Mouse (Mus musculus) heart, adult 8-10 months (tissue): ENCODE data around the gene M6pr. TPM values are rescaled to one million over a fixed set of nuclear protein-coding genes. Genes with fewer than 3 reads are reported as not detected.

ENCODE experiments used
- DNase-seq: peaks from one replicate; pipeline ENCODE4 v3.0.0; 2022; ENCODE audit warnings: low spot score
- total RNA-seq, 4 experiments: library from RNA; stranded (reverse); gene quantifications; 2 replicates each; pipeline ENCODE4 v1.2.4; 2022

M6pr gene
- total RNA-seq: 10 to 100 TPM; 43.1 to 44.9 (median 44.1) TPM

DNA sequence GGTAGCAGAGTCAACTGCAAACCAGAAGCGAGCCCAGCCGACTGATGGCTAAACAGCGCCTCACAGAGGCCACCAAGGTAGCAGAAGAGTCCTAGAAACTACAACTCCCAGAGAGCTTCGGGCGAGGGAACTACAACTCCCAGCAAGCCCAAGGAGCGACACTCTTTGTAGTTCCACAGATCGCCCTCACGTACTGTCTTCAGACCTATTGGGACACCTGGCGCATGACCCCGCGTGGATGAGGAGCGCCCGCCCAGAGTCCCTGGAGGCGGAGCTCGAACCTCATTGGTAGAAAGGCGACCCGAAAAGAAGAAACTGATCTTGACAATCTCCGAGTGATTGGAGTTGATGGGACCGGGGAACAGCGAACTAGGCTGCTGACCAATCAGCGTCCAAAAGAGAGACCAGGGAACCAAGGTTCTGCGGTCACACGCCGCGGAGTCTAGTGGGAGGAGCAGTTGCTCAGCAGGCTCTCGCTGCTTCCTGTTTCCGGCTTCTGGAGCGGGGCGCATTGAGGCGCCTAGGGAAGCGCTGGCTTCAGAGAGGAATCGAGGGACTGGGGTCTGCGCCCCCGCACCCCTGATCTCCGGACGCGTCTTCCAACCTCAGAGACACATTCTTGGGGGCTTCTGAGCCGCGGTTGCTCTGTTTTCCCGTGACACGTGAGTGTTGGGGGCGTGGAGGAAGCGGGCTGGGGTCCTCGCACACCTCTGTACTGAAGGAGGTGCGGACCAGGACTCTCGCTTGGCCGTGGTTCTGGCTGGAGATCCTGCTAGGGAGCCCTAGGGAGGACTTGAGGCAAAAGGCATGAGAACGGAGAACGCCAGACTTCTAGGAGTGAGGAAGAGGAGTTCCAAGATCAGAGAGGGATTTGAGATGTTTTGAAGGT lies at the start of gene M6pr:
TSS of gene M6pr (plus strand) at position 216 of the 889 bp plus-strand sequence.
- DNase-seq: peak; percentile 97

DNA sequence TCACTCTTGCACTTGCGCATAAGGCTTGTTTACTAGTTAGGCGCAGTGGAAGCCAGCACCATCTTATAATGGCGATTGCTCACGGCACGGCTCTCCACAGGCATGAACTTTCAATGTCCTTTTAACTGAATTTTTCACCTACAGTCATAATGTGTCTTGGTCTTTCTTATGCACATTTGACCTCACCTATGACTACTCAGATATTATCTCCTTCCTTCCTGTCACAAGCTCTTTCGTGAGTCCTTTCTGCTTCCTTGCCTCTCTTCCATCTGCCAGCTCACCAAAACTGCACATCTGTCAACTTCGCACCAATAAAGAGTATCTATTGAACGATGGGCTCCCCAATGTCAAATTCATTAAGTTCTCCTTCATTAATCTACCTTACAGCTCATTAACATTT lies 46.0 kb upstream of the M6pr start:
- no peak for DNase-seq

DNA sequence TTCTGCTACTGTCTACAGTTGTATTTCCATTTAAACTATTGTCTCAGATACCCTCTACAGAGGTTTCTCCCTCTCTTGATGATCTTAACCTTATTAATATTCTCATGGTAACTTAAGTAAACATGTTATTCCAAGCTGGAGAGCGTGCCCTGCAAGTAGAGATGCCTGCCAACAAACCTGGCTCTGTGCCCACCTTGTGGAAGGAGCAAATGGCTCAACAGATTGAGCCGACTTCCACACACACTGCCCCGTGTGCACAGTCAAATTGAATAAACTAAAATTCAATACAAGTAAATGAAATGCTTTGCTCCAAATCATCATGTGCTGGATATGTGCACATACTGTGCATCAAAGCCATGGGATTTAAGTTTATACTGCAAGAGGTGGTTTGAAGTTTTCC lies 40.0 kb upstream of the M6pr start:
- DNase-seq: peak; percentile 16

DNA sequence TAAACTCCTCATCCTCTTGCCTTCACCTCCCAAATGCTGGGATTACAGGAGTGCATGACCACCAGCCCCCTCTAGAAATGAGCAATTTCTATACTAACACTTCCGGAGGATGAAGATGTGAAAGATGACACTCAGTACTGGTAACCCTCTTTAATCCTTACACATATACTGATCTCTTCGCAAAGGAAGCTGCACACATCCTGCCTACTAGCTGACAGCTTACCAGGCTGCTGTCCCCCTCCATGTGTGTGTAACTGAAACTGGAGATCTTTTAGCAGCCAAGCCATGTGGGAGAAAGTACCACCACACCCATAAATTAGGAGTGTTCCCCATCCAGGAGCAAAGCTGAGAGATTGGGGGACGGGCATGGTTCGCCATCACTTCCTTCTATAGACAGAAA lies 39.4 kb upstream of the M6pr start:
- DNase-seq: no peak

DNA sequence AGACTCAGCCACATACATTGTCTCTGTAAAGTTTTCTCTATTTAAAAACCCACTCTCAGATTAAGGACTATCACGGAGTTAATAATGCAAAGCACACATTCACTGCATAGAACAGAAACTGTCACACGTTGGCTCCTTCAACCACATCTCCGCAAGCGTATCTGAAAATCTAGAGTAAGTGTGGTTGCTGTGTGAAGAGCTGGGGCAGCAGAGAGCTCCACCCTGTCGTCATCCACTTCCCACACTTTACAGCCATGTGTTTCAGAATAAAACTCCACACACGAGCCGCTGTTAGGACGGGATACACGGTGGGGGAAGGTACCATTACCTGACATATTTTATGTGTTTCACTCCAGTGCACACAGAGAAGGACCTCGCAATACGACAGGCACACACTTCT lies 38.4 kb upstream of the M6pr start:
- no peak for DNase-seq

DNA sequence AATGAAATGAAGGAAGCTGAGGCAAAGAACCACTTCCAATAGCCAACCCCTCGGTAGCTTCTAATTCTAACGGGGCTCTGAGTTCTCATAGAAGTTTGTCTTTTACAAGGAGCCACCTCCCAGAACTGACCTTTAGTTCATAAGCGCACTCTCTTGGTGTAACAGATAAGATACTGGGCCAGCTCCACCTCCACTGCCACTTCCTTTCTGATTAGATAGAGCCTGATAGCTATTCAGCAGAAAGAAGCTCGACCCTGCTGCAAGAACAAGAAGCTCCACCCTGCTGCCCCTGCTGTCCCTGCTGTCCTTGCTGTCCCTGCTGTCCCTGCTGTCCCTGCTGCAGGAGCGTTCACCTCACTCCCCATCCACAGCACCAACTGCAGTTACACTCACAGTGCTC lies 34.0 kb upstream of the M6pr start:
- DNase-seq: no peak

DNA sequence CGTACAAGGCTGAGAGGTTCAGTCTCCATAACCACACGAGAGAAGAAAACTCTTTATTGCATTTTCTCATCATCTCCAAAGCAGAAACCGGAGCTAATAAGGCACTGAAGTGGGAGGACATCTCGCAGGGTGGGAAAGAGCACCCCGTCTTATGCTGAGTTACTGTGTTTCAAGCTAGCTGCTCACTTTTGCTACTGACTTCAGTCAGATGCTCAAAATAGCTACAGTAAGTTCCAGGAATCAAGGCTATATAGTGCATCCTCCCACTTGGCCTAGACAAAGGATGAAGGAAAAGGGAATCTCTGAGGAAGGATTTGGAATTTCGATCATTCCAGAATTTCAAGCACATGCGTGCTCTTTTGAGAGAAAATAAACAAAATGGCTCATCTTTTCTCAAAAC lies 32.0 kb upstream of the M6pr start:
- DNase-seq: no peak

DNA sequence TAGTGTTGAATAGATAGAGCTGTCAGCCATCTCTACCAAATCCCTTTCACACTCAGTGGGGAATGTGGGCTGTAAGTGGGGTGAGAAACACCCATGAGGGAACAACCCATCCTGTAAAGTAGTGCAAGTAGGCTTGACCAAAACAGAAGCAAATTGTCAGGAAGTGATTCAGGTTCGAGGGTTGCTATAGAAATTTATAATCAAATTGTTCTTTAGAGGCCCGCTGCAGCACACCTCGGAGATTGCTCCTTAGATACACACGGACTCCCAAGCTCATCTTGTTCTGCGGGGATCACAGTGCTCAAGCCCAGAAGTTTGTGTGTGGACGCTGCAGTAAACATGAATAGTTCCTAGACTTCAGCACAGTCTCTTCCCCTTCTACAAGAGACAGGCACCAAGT lies 25.7 kb upstream of the M6pr start, which contains the start of gene Klrg1:
TSS of gene Klrg1 (minus strand) at position 101 of the 400 bp plus-strand sequence.
- DNase-seq: no peak

DNA sequence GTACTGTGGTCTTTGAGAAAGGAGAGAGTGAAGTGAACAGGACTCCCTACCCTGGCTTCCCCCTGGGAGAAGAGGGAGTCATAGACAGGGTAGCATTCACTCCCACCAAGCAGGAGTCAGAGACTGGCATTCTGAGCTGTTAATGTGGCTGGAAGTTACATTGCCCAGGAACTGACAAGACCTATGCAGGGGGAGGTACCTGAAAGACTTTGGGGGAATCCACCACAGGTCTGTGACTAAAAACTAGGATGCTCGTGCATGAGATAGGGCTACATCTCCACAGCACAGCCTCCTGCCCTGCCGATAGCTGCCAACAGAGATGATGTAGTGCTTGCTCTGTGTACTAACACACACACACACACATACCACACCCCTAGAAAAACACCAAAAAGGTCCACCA lies 25.1 kb upstream of the M6pr start:
- no peak for DNase-seq

DNA sequence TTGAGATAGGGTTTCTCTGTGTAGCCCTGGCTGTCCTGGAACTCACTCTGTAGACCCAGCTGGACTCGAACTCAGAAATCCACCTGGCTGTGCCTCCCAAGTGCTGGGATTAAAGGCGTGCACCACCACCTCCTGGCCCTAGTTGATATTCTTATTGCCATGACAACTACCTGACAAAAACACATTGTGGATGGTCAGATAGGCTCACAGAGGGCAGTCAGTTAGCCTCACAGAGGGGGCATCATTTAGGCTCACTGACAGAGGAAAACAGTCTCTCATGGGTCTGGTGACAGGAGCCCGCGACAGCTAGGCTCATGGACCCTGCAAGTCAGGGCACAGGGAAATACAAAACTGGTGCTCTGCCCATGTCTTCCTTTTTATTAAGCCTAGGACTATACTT lies 24.2 kb upstream of the M6pr start:
- DNase-seq: no peak

DNA sequence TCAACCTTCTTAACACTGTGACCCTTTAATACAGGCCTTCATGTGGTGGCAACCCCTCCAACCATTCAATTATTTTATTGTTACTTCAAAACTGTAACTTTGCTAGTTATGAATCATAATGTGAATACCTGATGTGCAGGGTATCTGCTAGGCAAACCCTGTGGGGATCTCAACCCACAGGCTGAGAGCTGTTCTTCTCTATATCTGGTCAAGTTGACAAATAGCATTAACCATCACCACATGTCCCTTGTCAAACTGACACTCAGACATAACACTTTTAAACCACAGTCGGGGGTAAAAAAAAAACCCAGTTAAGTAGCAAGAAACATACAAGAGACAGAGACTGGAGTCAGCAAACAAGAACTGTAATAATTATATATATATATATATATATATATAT lies 23.7 kb upstream of the M6pr start:
- DNase-seq: no peak

DNA sequence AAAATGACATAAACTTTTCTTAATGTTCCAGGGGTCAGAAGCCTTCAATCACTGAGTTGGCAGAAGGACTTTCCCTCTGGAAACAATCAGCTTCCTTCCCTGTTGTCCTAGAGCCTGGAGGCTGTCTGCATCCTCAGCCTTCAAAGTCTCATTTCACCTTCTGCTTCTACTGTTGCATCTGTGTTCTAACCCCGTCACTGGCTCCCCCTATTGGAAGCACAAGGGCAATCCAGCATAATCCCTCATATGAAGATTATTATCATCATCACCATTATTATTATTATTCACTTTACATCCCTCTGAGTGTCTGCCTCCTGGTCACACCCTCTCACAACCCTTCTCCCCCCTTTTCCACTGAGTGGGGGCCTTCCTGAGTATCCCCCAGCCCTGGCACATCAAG lies 20.3 kb upstream of the M6pr start:
- DNase-seq: no peak

DNA sequence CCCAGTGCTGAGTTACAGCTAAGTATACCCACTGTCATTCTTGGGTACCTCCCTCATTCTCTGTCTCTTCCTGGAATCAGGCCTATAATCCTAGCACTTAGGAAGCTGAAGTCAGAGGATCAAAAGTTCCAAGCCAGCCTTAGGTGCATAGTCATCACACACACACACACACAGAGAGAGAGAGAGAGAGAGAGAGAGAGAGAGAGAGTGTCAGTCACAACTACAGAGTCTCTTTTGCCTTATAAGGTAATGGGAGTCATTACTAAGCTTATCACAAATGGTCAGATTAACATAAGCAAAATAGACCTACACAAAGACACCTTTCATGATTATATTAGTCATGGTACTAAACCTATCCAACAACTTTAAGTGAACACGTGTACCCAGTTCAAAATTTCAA lies 19.2 kb upstream of the M6pr start:
- no peak for DNase-seq

DNA sequence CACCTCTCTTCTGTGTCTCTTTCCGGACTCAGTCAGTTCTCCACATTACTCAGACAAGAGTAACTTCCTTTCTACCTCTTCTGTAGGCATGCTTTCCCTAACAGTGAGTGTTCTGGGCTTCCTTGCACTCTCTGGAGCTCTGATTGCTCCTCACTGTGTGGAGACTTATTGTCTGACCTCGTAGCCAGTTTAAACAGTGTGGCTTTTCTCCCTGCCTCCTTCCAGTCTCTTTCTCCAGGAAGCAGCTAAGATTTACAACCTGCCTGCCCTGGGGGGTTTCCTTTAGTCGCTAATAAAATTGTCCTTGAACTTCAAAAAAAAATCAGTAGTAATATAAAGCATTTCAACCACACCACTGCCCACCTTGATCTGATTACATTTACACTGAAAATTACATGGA lies 18.3 kb upstream of the M6pr start:
- no peak for DNase-seq

DNA sequence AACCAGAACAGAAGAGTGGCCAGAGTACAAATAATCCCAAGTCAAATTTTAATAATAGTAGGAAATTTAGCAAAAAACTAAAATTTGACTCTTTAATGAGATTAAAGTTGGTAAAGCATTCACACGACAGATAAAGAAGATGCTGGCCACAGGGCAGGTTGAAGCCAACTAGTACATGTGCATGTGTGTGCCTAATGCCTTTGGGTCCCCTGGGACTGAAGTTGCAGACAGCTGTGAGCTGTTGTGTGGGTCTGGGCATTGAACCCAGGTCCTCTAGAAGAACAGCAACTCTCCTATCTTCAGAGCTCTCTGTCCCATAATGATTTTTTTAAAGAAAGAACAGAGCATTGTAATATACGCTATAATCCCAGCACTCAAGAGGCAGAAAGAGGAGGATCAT lies 17.3 kb upstream of the M6pr start:
- no peak for DNase-seq

DNA sequence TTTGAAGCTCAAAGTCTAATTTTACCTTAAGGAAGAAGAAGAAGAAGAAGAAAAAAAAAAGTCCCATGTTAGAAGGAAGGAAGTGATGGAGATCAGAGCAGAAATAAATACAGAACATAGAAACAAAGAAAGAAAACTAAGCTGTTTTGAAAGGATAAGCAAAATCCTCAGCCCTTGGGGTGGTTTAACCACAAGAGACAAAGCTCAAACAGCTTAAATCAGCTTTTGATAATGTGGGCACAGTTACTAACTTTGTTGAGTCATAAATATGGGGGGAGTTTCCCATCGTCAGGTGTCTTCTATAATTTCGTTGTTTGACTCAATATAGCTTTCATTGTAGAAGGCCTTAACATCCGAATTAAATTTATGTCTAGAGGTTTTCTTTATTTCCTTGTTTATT lies 16.8 kb upstream of the M6pr start:
- DNase-seq: no peak

DNA sequence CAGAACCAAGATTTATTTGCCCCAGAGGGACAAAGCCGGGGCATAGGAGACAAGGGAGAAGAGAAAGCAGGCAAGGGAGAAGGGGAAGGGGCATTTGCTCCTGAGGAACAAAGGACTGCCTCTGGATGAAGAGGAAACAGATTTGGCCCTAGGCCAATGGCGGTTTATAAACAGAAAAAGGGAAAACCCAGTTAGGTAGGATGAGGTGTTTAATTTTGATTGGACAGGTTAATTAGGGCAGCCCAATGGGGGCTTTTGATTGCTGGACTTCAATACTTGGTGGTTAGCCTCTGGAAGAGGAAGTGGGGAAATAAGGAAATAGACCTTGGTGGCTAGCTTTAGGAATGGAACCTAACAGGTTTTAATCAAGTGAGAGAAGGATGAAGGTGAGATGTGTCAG lies 16.3 kb upstream of the M6pr start:
- DNase-seq: no peak

DNA sequence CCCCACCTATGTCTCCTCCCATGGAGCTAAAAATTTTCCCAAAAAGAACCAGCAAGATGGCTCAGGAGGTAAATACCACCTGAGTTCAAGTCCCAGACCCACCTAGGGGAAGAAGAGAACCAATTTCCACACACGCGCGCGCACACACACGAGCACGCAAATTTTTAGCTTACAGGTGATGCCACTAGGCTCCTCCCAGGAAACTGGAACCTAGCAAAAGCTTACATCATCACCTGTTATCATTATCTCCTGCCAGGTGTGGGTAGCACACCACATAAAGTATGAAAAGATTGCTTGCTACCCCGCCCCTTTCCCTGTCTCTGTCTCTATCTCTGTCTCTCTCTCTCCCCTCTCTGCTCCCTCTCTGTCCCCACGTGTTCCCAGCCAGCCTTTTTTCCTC lies 15.4 kb upstream of the M6pr start:
- no peak for DNase-seq

DNA sequence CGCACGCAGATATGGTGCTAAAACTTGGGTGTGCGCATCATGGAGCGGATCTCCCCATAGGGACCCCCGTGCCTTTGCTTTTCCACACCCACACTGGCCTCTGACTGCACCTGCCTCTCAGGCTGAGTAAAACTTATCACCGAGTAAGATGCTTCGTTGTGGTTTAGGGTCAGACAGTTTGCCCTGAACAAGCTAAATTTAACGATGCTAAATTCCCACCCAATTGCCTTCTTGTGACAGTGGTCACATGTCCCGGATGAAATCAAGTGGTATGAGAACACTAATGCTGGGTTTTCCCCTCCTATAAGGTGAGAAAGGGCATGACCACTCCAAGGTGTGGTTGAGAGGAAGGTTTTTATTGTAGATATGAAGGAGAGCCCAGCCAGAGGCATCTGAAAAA lies 14.7 kb upstream of the M6pr start:
- DNase-seq: no peak

DNA sequence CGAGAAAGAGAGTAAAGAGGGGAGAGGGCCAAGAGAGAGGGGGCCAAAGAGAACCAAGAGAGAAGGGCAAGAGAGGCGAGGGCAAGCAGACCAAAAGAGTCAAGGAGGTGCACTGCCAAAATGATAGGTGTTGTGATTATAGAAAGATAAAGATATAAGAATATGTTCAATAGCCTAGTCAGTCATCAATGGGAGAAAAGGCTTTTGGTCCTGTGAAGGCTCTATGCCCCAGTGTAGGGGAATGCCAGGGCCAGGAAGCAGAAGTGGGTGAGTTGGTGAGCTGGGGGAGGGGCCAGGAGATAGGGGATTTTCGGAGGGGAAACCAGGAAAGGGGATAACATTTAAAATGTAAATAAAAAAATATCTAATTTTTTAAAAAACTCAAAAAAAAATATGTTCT lies 14.2 kb upstream of the M6pr start:
- DNase-seq: no peak

DNA sequence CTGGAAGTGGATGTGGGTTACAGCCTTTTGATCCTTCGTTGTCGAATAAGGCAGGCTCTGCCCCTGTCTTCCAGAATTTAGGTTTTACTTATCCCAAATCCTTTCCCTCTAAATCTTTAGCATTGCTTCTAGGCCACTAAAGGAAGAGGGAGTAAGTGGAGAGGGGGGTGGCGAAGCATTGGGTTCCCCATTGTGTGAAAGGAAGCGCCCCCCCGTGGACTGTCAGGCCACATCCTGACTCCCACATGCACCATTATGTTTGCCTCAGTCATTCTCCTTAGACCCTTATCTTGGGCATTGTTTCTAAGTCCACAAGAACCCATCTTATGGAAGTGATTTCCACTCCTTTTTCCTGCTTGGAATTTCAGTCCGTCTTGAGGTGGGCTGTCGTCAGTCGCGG lies 13.3 kb upstream of the M6pr start:
- no peak for DNase-seq

DNA sequence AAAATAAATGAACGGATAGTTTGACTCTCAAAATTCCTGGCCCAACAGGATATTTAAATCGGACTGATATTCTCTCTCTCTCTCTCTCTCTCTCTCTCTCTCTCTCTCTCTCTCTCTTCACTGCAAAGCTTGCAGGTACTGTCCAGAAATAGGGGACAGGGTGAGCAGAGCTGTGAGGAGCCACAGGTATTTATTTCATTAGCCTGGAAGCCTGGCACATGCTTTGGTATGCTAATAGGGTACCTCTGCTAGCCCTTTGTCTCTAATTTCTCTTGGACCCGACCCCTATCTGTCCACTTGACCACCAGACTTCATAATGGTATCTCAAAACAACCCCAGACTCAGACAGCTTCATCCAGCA lies 11.6 kb upstream of the M6pr start:
- DNase-seq: no peak

DNA sequence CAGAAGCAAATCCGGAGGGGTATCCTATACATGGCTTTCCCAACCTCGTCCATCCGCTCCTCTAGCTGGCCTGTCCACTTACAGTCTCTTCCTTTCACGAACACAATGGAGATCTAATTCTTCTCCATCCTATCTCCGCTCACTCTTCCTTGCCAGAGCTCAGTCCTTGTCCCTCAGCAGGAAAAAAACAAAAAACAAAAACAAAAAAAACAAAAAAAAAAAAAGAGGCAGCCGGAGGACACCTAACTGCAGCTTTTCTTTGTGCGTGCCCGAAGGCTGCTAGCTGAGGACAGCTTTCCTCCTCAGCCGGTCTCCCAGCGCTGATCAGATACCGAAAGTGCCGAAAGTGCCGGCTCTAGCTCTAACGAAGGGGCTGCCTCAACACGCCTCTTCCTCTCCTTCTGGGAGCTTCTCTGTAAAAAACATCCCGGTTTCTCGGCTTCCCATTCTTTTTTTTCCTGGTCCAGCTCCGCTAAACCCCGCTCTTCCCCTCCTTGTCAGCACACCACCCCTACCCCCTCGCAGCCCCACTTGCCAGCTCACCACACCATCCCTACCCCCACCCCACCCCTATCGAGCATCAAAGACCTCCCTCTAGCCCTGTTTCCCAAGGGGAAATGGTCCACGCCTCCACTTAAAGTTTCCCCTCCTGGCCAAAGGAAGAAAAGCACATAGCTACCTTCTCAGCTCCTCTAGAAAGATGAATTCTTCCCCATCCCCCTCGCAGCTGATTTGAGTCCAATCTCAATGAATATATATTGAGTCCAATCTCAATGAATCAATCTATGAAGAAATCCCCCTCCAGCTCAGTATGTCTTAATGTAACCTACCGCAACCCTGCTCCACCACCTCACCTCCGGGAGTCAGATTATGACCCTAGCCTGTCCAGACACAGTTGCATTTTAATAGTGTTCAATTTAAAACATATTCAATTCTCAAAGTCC lies 11.0 kb upstream of the M6pr start:
- DNase-seq: no peak
